Mouse (Mus musculus) C2C12 (cell line): Measurements from ENCODE around the gene Gpc5.

Experiments used
- CTCF ChIP-seq: IDR thresholded peaks from one replicate; pipeline ENCODE4 v1.5.1; 2011; ENCODE audit not compliant: control insufficient read depth, insufficient read depth, insufficient read length
- MYOG ChIP-seq: IDR thresholded peaks from one replicate; pipeline ENCODE4 v1.6.1; 2011; ENCODE audit not compliant: control insufficient read depth, insufficient read length; ENCODE audit errors: extremely low read depth
- USF1 ChIP-seq: IDR thresholded peaks from one replicate; pipeline ENCODE4 v1.6.1; 2011; ENCODE audit warnings: low read depth, mild to moderate bottlenecking, control low read depth, moderate library complexity

- TF ChIP-seq CTCF: no peak
- no peak for TF ChIP-seq MYOG
- TF ChIP-seq USF1: no peak
Observed at GRCm38 (mm10) chr14:115760241-115760640, 668.2 kb downstream of the Gpc5 start.
